Mouse (Mus musculus): Measurements from ENCODE around the gene Rps9. TPM values are rescaled to one million over a fixed set of nuclear protein-coding genes. Genes with fewer than 3 reads are reported as not detected.

Gene Rps9
- polyA plus RNA-seq (2015; fragmentation: Nextera tagmentation; extraction: Ambion mirVana), result 1,306 and 1,329 TPM in 2 replicates

DNA sequence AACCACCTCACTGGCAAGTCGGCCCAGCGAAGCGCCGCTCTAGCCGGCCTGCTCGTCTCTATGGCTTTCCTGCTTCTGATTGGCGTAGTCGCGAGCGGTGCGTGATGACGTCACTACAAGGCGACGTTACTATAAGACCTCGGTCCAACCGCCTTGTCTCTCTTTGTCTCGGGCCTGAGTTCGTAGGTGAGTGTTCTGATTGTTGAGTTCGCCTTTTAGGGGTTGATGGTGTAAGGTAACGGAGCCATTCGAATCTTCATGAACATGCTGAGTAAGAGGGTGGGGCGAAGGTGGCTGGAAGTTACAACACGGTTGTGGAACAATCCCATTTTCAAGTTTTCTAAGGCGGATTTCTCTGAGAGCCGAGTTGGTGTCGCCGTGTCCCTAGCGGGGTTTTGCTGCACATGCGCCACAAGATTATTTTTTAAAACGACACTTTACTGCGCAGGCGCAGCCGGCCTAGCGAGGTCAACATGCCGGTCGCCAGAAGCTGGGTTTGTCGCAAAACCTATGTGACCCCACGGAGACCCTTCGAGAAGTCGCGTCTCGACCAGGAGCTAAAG lies at the start of gene Rps9:
Gene Rps9, plus strand, starts transcription at position 115 of the 563 bp plus-strand sequence.
- WGBS (ENCODE audit: insufficient replicate concordance), result under 1% methylated on average over 42 of the region's 42 CpGs
- Histone ChIP-seq H3K27me3 (no peaks in the 10 kb centered on the region), H3K27ac (peak within 1 kb of the TSS; percentile 89), H3K9ac (peak within 1 kb of the TSS; percentile 89), H3K4me3 (replicated peaks) (peak within 1 kb of the TSS; percentile 84), H3K36me3 (peaks cover 41% of the 10 kb centered on the region), H3K4me1 (replicated peaks) (peaks cover 26% of the 10 kb centered on the region), H3K4me2 (peak within 1 kb of the TSS; percentile 82), H3K9me3 (replicated peaks) (no peaks in the 10 kb centered on the region)
- ATAC-seq (ENCODE audit: low read depth) (peak; percentile 86), DNase-seq (peak; percentile 89)

DNA sequence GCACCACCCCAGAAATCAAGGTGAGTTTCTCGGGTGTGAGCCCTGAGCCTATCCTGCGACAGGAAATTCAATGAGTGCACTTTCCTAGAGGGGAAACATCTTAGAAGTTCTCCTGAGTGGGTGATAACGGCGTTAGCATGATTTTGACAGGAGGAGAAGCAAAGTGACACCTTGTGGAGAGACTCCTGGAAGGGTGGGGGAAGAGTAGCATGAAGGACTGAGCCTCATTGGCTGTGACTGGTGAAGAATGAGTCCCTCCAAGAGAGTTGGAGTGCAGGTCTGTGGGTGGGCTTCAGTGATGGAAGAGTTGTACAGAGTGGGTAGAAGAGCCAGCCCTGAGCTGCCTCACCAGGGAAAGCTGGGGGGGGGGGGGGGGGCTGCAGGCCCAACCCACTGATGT lies 46.8 kb upstream of the Rps9 start:
- Histone ChIP-seq H3K4me2 (no peak overlapping the region), H3K27ac (no peak overlapping the region), H3K4me1 (replicated peaks) (no peaks in the 10 kb centered on the region), H3K9me3 (replicated peaks) (no peaks in the 10 kb centered on the region), H3K36me3 (peaks cover 100% of the 10 kb centered on the region), H3K27me3 (no peaks in the 10 kb centered on the region), H3K4me3 (replicated peaks) (no peak overlapping the region), H3K9ac (no peak overlapping the region)
- DNase-seq (no peak), ATAC-seq (ENCODE audit: low read depth) (no peak)
- WGBS (ENCODE audit: insufficient replicate concordance), result 84% methylated on average over 4 of the region's 4 CpGs

DNA sequence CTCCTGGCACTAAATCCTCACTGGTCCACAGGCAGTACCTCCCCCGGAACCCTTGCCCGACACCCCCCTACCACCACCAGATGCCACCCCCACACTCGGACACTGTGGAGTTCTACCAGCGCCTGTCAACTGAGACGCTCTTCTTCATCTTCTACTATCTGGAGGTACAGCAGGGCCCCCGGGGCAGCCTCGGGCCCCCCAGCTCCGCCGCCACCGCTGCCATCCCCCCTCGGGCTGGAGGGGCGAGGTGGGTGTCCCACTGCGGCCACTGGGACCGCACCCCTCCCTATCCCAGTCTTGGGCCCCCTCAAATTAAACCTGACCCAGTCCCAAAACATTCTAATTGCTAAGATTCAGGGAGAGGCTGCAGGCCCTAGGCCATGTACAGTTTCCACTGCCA lies 45.2 kb upstream of the Rps9 start:
- Histone ChIP-seq H3K4me1 (replicated peaks) (peaks cover 11% of the 10 kb centered on the region), H3K27me3 (no peaks in the 10 kb centered on the region), H3K36me3 (peaks cover 99% of the 10 kb centered on the region), H3K9me3 (replicated peaks) (no peaks in the 10 kb centered on the region), H3K9ac (no peak overlapping the region), H3K4me3 (replicated peaks) (no peak overlapping the region), H3K4me2 (no peak overlapping the region), H3K27ac (no peak overlapping the region)
- ATAC-seq (ENCODE audit: low read depth) (no peak), DNase-seq (no peak)
- WGBS (ENCODE audit: insufficient replicate concordance), result 90% methylated on average over 14 of the region's 14 CpGs

DNA sequence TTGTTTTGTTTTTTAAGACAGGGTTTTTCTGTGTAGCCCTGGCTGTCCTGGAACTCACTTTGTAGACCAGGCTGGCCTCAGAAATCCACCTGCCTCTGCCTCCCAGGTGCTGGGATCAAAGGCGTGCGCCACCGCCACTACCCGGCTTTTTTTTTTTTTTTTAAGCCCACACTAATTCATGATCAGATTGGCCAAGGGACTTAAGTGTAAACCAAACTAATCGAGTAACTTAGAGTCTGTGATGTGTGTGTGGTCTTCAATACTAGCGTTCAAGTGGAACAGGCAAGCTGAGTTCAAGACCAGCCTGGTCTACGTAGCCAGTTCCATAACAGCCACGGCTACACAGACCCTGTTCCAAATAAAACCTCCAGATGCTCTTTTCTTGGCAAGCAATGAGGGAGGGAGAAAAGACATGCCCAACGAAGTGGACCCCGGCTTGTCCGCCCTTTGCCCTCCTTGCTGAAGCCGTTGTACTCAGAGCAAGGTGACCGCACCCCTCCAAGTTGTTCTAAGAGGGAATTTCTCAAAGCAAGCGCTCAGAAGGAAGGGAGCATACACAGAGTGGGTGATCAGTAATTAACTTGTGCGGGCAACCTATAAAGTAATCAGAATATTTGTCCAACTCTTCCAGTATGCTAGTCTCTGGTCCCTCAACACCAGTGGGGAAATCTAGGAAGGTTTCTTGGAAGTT lies 39.1 kb upstream of the Rps9 start:
- Histone ChIP-seq H3K36me3 (peaks cover 41% of the 10 kb centered on the region), H3K9ac (peak overlapping the region; percentile 82), H3K27ac (peak overlapping the region; percentile 89), H3K9me3 (replicated peaks) (no peaks in the 10 kb centered on the region), H3K27me3 (no peaks in the 10 kb centered on the region), H3K4me3 (replicated peaks) (peak overlapping the region; percentile 74), H3K4me2 (peak overlapping the region; percentile 94), H3K4me1 (replicated peaks) (peaks cover 48% of the 10 kb centered on the region)
- WGBS (ENCODE audit: insufficient replicate concordance), result 23% methylated on average over 15 of the region's 15 CpGs
- DNase-seq (peak; percentile 6), ATAC-seq (ENCODE audit: low read depth) (peak; percentile 30)

DNA sequence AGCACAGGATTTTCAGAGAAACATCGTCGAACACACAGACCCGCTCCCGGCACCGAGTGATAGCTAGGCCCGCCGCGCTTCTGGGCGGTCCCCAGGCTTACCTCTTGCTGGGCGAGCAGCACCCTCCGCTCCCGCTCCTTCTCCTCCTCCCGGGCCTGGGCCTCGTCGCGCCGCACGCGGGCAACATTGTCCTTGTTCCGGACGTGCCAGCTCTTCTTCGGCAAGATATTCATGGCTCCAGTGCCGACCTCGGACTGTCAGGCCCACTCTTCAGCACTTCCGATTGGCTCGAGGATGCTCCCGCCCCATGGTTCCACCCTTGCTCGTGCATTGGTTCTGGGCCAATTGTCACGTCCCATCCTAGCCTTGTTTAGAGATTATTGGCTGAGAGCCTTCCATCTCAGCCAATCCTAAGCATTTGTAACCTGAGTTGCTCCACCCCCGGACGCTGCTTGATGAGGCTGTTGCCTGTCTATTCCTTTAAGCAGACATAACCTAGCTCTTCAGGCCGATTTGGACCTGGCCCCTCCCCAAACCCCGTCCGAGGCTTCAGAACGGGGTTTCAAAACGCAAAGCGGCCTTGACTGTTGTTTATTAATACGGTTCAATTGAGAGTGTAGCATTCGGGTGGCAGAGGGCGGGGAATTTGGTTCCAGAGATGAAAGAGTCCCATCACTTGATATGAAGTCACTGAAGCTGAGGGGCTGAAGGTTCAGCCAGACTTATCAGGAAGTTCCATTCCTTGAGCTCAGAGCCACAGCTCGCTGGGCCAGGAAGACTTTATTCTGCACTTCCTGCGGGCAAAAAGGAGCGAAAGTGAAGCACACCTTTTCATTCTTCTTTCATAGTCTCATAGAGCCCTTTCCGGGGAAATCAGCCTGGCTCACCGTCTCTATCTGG lies 38.3 kb upstream of the Rps9 start, which contains the start of gene Leng1:
Gene Leng1, minus strand, starts transcription at position 626 of the 900 bp plus-strand sequence.
- peak within 1 kb of the TSS; percentile 90 for H3K27ac ChIP-seq
- peaks cover 48% of the 10 kb centered on the region for H3K4me1 ChIP-seq (replicated peaks)
- peak within 1 kb of the TSS; percentile 94 for H3K4me2 ChIP-seq
- peak within 1 kb of the TSS; percentile 82 for H3K9ac ChIP-seq
- no peaks in the 10 kb centered on the region for H3K9me3 ChIP-seq (replicated peaks)
- ATAC-seq (ENCODE audit: low read depth) (peak; percentile 98), DNase-seq (peak; percentile 95)
- peaks cover 33% of the 10 kb centered on the region for H3K36me3 ChIP-seq
- H3K27me3 ChIP-seq, result no peaks in the 10 kb centered on the region
- WGBS (ENCODE audit: insufficient replicate concordance), result 2% methylated on average over 45 of the region's 45 CpGs
- H3K4me3 ChIP-seq (replicated peaks), result peak within 1 kb of the TSS; percentile 74

DNA sequence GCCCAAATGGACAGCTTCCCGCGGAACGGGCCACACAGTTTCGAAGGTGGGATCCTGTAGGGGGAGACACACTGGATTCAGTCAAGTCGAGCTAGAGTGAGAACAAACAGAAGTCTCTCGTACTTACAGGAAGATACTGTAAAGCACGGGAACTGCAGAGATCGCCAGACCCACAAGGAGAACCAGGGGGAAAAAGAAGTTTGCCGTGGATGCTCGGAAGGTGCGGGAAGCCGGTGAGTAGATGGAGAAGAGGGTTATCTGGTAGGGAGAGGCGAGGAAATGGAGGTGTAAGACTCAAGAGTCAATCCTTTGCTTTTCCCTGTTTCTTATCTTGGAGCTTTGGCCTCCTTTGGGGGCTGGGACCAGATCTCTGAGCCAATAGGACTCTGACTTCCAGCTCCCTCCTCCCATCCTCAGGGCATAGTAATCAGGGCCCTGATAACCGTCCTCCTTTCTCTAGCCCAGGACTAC lies 36.8 kb upstream of the Rps9 start:
- peak overlapping the region; percentile 90 for H3K27ac ChIP-seq
- H3K4me2 ChIP-seq, result peak overlapping the region; percentile 81
- peak overlapping the region; percentile 70 for H3K9ac ChIP-seq
- H3K9me3 ChIP-seq (replicated peaks), result no peaks in the 10 kb centered on the region
- H3K4me3 ChIP-seq (replicated peaks), result peak overlapping the region; percentile 74
- peaks cover 48% of the 10 kb centered on the region for H3K4me1 ChIP-seq (replicated peaks)
- 24% methylated on average over 14 of the region's 14 CpGs for WGBS (ENCODE audit: insufficient replicate concordance)
- peak; percentile 45 for ATAC-seq (ENCODE audit: low read depth)
- DNase-seq, result peak; percentile 27
- peaks cover 18% of the 10 kb centered on the region for H3K36me3 ChIP-seq
- H3K27me3 ChIP-seq, result no peaks in the 10 kb centered on the region

DNA sequence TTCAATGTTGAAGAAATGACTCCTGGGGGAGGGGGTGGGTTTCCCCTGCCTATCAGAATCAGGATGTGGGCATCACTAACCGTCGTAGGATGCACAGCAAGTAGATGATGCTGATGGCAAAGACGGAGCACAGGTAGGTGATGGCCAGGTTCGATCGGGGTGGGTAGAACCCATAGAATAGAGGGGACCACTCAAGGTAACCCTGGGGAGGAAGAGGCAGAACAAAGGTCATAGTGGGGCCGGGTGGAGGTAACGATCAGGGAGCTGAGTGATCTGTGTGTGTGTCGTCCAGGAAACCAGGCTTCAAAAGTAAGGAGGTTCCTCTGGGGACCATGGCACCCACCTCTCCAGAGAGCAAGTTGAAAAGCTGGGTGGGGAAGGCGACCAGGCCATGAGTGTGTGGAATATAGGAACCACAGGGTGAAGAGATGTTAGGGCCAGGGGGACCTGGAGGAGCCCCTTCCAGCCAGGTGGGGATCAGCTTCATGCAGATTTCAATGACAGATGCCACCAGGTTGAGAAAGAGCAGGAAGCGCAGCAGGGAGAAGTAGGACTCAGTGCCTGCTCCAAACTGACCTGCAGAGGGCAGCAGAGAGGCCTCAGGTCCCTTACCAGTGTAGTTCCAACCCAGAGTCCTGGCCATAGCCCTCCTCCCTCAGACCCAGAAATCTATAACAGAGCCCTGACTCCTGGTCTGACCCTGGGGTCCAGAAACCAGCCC lies 29.1 kb upstream of the Rps9 start:
- H3K4me1 ChIP-seq (replicated peaks), result no peaks in the 10 kb centered on the region
- no peak overlapping the region for H3K4me3 ChIP-seq (replicated peaks)
- WGBS (ENCODE audit: insufficient replicate concordance), result 50% methylated on average over 10 of the region's 10 CpGs
- ATAC-seq (ENCODE audit: low read depth), result peak; percentile 83
- peak; percentile 63 for DNase-seq
- 0 out of 2 replicates have a peak, but pooled peaks cover 7% of the 10 kb centered on the region for H3K36me3 ChIP-seq
- no peak overlapping the region for H3K27ac ChIP-seq
- H3K4me2 ChIP-seq, result no peak overlapping the region
- H3K9me3 ChIP-seq (replicated peaks), result no peaks in the 10 kb centered on the region
- H3K9ac ChIP-seq, result no peak overlapping the region
- H3K27me3 ChIP-seq, result no peaks in the 10 kb centered on the region

DNA sequence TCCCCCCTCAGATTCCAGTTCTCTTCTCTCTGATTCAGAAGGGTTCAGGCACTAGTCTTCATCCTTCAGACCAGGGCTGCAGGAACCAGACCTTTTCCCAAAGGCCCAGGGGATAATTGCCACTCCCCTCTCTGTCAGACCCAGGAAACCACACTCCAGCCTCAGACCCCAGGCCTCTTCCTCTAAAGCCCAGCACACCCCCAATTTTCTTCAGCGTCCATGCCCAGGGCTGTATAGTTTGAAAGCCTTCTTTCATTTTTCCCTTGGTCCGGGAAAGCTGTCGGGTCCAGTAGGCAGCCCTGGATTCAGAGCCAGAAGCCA lies 28.6 kb upstream of the Rps9 start:
- no peak overlapping the region for H3K4me3 ChIP-seq (replicated peaks)
- no peaks in the 10 kb centered on the region for H3K27me3 ChIP-seq
- H3K9ac ChIP-seq, result no peak overlapping the region
- H3K4me1 ChIP-seq (replicated peaks), result no peaks in the 10 kb centered on the region
- DNase-seq, result no peak
- H3K4me2 ChIP-seq, result no peak overlapping the region
- 0 out of 2 replicates have a peak, but pooled peaks cover 7% of the 10 kb centered on the region for H3K36me3 ChIP-seq
- peak; percentile 28; the same call in 1 of the 2 replicates for ATAC-seq (ENCODE audit: low read depth)
- 53% methylated on average over 3 of the region's 3 CpGs for WGBS (ENCODE audit: insufficient replicate concordance)
- no peaks in the 10 kb centered on the region for H3K9me3 ChIP-seq (replicated peaks)
- H3K27ac ChIP-seq, result no peak overlapping the region

DNA sequence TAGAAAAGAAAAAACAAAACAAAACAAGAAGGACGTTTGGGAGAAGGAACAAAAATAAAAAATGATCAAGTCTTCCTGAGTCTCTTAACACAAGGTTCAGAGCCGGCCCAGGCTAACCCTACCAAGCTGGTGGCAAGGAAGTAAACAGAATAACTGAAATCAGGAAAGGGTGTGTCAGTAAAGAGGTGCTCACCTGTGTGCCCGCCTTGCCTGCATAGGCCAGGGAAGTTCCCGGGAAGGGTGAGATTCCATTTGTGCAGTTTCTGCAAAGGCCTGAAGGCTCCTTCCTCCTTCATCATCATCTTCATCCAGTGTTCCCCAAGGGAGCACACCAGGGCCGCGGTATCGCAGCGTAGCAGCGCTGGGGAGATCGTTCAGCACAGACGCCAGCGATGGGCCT lies 27.4 kb upstream of the Rps9 start:
- no peak for ATAC-seq (ENCODE audit: low read depth)
- Histone ChIP-seq H3K4me3 (replicated peaks) (no peak overlapping the region), H3K27me3 (no peaks in the 10 kb centered on the region), H3K4me2 (no peak overlapping the region), H3K27ac (no peak overlapping the region), H3K9me3 (replicated peaks) (no peaks in the 10 kb centered on the region), H3K4me1 (replicated peaks) (no peaks in the 10 kb centered on the region), H3K9ac (no peak overlapping the region), H3K36me3 (0 out of 2 replicates have a peak, but pooled peaks cover 7% of the 10 kb centered on the region)
- WGBS (ENCODE audit: insufficient replicate concordance), result 84% methylated on average over 12 of the region's 12 CpGs
- no peak for DNase-seq

DNA sequence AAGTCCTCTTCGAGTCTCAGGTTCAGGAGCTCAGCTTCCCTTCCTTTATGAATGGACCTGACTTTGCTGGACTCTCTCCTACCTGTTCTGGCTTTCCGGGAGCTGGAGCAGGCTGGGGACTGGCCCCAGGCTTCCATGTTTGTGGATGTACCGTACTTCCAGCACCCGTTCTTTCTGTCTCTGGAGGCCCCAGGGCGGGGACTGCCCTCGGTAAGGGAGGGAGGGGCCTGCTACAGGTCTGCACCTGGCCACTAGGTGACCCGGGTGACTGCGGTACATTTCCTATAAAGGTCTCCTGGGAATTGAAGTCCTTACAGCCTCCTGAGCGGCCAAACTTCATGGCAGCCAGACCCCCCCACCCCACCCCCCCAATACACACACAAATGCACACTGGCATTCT lies 26.5 kb upstream of the Rps9 start, which contains the start of gene Tmc4:
Gene Tmc4, minus strand, starts transcription at position 212 of the 400 bp plus-strand sequence.
- H3K27me3 ChIP-seq, result no peaks in the 10 kb centered on the region
- H3K27ac ChIP-seq, result no peak within 1 kb of the TSS
- 0 out of 2 replicates have a peak, but pooled peaks cover 7% of the 10 kb centered on the region for H3K36me3 ChIP-seq
- H3K4me2 ChIP-seq, result no peak within 1 kb of the TSS
- H3K9ac ChIP-seq, result no peak within 1 kb of the TSS
- no peaks in the 10 kb centered on the region for H3K4me1 ChIP-seq (replicated peaks)
- ATAC-seq (ENCODE audit: low read depth), result no peak
- no peak for DNase-seq
- 62% methylated on average over 9 of the region's 9 CpGs for WGBS (ENCODE audit: insufficient replicate concordance)
- no peak within 1 kb of the TSS for H3K4me3 ChIP-seq (replicated peaks)
- H3K9me3 ChIP-seq (replicated peaks), result no peaks in the 10 kb centered on the region
